Mouse (Mus musculus) small intestine, adult 2 months (tissue): ENCODE results near the gene Gsc2. TPM values are rescaled to one million over a fixed set of nuclear protein-coding genes. Genes with fewer than 3 reads are reported as not detected.
A peak's percentile ranks its signal among the peaks of the same experiment; 100 is the strongest.

ENCODE experiments used
- H3K27ac ChIP-seq: fragments of 200-500 bp; 2 replicates; pipeline ENCODE4 v1.5.1; 2012; ENCODE audit warnings: low read depth, low read length, control low read depth, inconsistent platforms; ENCODE audit not compliant: insufficient read depth
- H3K27me3 ChIP-seq: fragments of 200-500 bp; 2 replicates; pipeline ENCODE4 v1.6.1; 2012; ENCODE audit warnings: mild to moderate bottlenecking, moderate library complexity, low read length, inconsistent platforms; ENCODE audit not compliant: control insufficient read depth, insufficient read depth
- H3K36me3 ChIP-seq: fragments of 200-500 bp; 2 replicates; pipeline ENCODE4 v1.6.1; 2012; ENCODE audit warnings: mild to moderate bottlenecking, low read length, control low read depth, inconsistent platforms; ENCODE audit not compliant: control insufficient read depth, insufficient read depth
- H3K4me1 ChIP-seq: fragments of 200-500 bp; 2 replicates; pipeline ENCODE4 v1.6.1; 2012; ENCODE audit warnings: low read length, inconsistent platforms, mixed read lengths; ENCODE audit not compliant: control insufficient read depth, insufficient read depth, insufficient read length
- H3K4me3 ChIP-seq: fragments of 200-500 bp; 2 replicates; pipeline ENCODE4 v1.5.1; 2012; ENCODE audit warnings: low read depth, mild to moderate bottlenecking, control low read depth, inconsistent platforms, low read length, moderate library complexity
- CTCF ChIP-seq: fragments of 200-500 bp; IDR thresholded peaks from 2 replicates; pipeline ENCODE4 v1.5.1; 2012; ENCODE audit warnings: low read depth, mild to moderate bottlenecking, control low read depth, inconsistent platforms, low read length, moderate library complexity, mixed read lengths; ENCODE audit not compliant: insufficient replicate concordance, insufficient read length; ENCODE audit errors: extremely low read depth
- POLR2A ChIP-seq: fragments of 200-500 bp; IDR thresholded peaks from 2 replicates; pipeline ENCODE4 v1.6.1; 2012; ENCODE audit warnings: low read depth, mild to moderate bottlenecking, control low read depth, inconsistent platforms, low read length, moderate library complexity
- WGBS: fragments of 180-500 bp; shearing (Covaris S2); methylation state at CpG from one replicate; pipeline ENCODE4 v1.1.7; 2018; 5-methylcytosine and 5-hydroxymethylcytosine counted together
- polyA plus RNA-seq: library from polyadenylated mRNA; depleted of rRNA; stranded (reverse); fragments of >200 nt; gene quantifications from 2 replicates; pipeline ENCODE4 v1.2.3, GENCODE M21; 2012

Gene Gsc2
- polyA plus RNA-seq, 1 experiment: not detected

GRCm38 (mm10) chr16:17933594-17934444, 19.0 kb upstream of the Gsc2 start:
- Histone ChIP-seq H3K27me3 (no peaks in the 10 kb centered on the region), H3K36me3 (no peaks in the 10 kb centered on the region), H3K27ac (no peak overlapping the region), H3K4me3 (no peak overlapping the region), H3K4me1 (peaks cover 7% of the 10 kb centered on the region; the same call in 1 of the 2 replicates)
- TF ChIP-seq POLR2A (no peak), CTCF (no peak)
- 71% methylated on average over 9 of the region's 9 CpGs for WGBS

GRCm38 (mm10) chr16:17931906-17932460, 17.1 kb upstream of the Gsc2 start:
- 91% methylated on average over 5 of the region's 5 CpGs for WGBS
- Histone ChIP-seq H3K4me1 (peaks cover 8% of the 10 kb centered on the region), H3K27me3 (no peaks in the 10 kb centered on the region), H3K36me3 (no peaks in the 10 kb centered on the region), H3K27ac (no peak overlapping the region), H3K4me3 (no peak overlapping the region)
- TF ChIP-seq POLR2A (no peak), CTCF (no peak)

GRCm38 (mm10) chr16:17929631-17930030, 14.8 kb upstream of the Gsc2 start:
- 79% methylated on average over 2 of the region's 2 CpGs for WGBS
- peaks cover 10% of the 10 kb centered on the region for H3K4me1 ChIP-seq
- TF ChIP-seq CTCF (no peak), POLR2A (no peak)
- H3K4me3 ChIP-seq: no peak overlapping the region
- peaks cover 15% of the 10 kb centered on the region for H3K36me3 ChIP-seq
- H3K27me3 ChIP-seq: no peaks in the 10 kb centered on the region
- peak overlapping the region; percentile 5; the same call in 1 of the 2 replicates for H3K27ac ChIP-seq

GRCm38 (mm10) chr16:17929211-17929610, 14.4 kb upstream of the Gsc2 start:
- Histone ChIP-seq H3K4me3 (no peak overlapping the region), H3K36me3 (peaks cover 15% of the 10 kb centered on the region), H3K4me1 (peaks cover 10% of the 10 kb centered on the region), H3K27ac (peak overlapping the region; percentile 79), H3K27me3 (no peaks in the 10 kb centered on the region)
- WGBS: 9% methylated on average over 2 of the region's 2 CpGs
- TF ChIP-seq POLR2A (no peak), CTCF (no peak)

- TF ChIP-seq CTCF (peak; percentile 77), POLR2A (no peak; the same call in 1 of the 2 replicates)
- Histone ChIP-seq H3K4me1 (peaks cover 10% of the 10 kb centered on the region), H3K36me3 (peaks cover 15% of the 10 kb centered on the region), H3K4me3 (peak overlapping the region; percentile 92), H3K27ac (peak overlapping the region; percentile 96), H3K27me3 (no peaks in the 10 kb centered on the region)
- 1% methylated on average over 9 of the region's 9 CpGs for WGBS
These were observed 13.8 kb upstream of the Gsc2 start for GRCm38 (mm10) chr16:17928627-17929104.

- Histone ChIP-seq H3K27ac (peak within 1 kb of the TSS; percentile 96), H3K4me3 (peak within 1 kb of the TSS; percentile 92), H3K27me3 (no peaks in the 10 kb centered on the region), H3K4me1 (peaks cover 10% of the 10 kb centered on the region), H3K36me3 (peaks cover 15% of the 10 kb centered on the region)
- TF ChIP-seq POLR2A (peak; percentile 73), CTCF (no peak)
- WGBS: under 1% methylated on average over 47 of the region's 47 CpGs
These were observed 13.3 kb upstream of the Gsc2 start, which contains the start of gene Slc25a1 for GRCm38 (mm10) chr16:17928087-17928580. TSS of gene Slc25a1 (minus strand) at chr16:17928219.
